Mouse (Mus musculus) heart, adult 18-20 months (tissue): Measurements from ENCODE around the gene F11r. TPM values are rescaled to one million over a fixed set of nuclear protein-coding genes. Genes with fewer than 3 reads are reported as not detected.

ENCODE experiments used
- DNase-seq, 2 experiments: peaks; one replicate each; pipeline ENCODE4 v3.0.0; 2021 to 2022; ENCODE audit warnings: mixed read lengths in 1 of 2
- long read RNA-seq, 2 experiments: library from polyadenylated mRNA; stranded (forward); transcript quantifications; one replicate each; pipeline ENCODE4 v2.0.0; 2021
- total RNA-seq, 2 experiments: library from RNA; stranded (reverse); gene quantifications; 2 replicates each; pipeline ENCODE4 v1.2.3; 2021

The F11r gene
- total RNA-seq = 10 to 100 TPM; 33.3 to 34.1 TPM
- long read RNA-seq, experiment 1, partial matches to known transcripts = 0 of 1 reads
- long read RNA-seq, experiment 1, other reads (novel, unspliced or antisense) = 1 of 1 reads
- long read RNA-seq, experiment 2, partial matches to known transcripts = 0 of 1 reads
- long read RNA-seq, experiment 2, other reads (novel, unspliced or antisense) = 1 of 1 reads

DNA sequence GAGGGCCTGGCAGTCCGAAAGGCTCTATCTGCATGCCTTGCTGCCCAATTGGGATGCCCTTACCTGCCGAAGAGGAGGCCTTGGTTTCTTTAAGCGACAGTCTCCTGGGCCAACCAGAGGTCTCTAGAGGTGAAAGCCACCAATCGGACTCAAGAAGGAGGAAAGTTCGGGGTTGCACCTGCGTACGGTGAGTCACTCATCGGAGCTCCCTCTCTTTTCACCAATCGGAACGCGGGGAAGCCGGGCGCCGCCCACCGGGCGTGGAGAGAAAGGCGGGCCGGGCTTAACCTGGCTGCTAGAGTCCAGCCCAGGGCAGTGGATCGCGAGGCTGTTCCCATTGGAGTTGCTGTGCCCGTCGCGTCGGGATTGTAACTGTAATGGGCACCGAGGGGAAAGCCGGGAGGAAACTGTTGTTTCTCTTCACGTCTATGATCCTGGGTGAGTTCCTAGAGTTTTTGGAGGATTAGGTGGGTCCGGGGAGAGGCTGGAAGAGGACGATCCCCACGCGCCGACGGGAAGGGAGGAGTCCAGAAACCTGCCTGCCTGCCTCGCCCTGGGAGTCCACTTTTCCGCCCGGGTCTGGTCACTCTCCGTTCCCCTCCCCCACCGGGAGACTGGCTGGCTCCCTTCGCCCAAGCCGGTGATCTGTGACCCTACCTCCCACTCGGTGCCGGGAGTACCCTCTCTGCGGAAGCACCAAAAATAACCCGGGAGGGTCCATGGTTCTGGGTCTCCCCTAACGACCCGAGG lies at the start of gene F11r:
Gene F11r (plus strand): TSS at position 272 of the 750 bp plus-strand sequence.
- DNase-seq = peak; percentile 89 to 90

DNA sequence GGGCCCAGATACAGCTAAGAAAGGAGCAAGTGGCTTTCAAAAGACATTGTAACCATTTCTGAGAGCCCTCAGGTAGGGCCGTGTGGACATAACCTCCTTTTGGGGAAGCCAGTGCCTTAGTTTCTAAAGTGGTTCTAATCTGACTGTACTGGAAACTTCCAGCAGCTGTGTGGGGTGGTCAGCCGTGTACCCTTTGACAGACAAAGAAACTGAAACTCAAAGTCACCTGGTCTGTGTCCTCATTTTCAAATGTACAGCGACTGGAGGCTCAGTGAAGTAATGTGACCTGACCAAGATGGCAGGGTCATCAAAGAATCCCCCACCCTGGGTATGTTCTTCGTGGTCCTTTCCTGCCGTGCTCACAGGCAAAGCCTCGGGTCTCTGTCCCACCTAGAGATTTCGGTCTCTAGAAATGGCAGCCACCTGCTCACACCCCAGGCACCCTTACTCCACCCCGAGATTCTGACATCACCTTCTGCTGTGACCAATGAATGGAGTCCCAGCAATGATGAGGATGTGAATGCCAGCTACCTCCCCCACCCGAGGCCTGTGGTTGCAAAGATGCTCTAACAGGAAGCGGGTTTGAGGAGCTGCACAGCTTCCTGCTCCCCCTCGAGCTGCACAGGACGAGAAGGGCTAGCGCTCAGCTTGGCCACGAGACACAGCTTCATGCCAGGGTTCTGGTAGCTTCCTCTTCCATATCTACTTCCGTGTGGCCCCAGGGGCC lies 48.8 kb upstream of the F11r start, which contains the start of gene Arhgap30:
Gene Arhgap30 (plus strand): TSS at position 579 of the 727 bp plus-strand sequence.
- DNase-seq = peak; percentile 34 to 87

DNA sequence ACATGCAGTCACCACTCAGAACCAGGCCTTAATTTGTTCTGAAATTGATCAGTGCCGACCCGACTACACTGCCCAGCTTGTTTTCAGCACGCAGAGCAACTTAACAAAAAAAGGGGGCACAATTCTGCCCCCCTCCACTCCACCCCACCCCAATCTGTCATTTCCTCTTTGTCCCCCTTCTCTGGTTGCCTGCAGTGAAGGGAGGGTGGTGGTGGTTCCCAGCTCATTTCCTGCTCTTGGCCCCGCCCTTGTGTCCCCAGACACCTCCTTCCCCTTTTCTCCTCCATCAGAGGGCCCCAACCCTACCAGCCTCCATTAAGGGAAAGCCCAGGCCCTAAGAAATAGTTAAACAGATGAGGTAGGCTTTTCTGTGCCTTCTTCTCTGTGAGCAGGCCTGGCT lies 47.2 kb upstream of the F11r start:
- DNase-seq = peak; percentile 24 to 79

DNA sequence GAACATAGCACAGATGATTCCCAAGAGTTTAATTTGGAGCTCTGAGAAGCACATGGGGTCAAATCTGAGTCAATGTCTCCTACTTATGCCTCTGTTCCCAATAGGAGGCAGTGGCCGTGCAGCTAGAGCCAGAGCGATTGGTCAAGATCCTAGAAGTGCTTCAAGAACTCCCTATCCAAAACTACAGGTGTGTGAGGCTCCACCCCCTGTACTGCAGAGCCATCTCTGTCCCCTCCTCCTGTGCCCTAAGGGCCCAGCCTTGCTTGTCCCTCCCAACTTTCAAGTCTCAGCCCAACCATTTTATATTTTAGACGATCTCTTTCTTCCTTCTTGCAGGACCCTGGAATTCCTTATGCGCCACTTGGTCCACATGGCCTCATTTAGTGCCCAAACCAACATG lies 35.5 kb upstream of the F11r start:
- DNase-seq = no peak

DNA sequence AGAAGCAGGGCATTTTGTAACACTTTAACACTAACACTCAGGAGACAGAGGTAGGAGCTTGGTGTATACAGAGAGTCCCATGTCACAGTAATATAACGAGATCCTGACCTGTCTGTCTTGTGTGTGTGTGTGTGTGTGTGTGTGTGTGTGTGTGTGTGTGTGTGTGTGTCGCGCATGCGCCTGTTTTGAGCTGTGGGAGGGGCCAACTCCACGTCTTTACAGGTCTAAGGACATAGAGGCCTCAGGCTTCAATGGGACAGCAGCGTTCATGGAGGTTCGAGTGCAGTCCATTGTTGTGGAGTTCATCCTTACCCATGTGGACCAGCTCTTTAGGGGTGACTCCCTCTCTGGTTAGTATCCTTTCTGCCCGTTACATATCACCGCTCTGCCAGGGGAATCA lies 34.3 kb upstream of the F11r start:
- DNase-seq = no peak

DNA sequence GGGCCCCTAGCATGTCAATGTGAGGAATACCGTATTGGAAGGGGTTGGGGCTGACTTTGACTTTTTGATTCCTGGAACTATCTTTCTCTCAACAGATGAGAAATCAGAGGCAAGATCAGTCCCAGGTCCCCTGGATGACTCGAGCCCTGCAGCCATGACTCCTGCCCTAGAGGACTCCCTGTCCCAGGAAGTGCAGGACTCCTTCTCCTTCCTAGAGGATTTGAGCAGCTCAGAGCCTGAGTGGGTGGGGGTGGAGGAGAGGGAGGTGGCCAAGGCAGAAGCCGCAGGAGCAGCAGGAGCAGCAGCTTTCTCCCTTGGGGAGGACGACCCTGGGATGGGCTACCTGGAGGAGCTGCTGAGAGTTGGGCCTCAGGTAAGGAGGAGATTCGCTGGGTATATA lies 30.1 kb upstream of the F11r start:
- DNase-seq = no peak

DNA sequence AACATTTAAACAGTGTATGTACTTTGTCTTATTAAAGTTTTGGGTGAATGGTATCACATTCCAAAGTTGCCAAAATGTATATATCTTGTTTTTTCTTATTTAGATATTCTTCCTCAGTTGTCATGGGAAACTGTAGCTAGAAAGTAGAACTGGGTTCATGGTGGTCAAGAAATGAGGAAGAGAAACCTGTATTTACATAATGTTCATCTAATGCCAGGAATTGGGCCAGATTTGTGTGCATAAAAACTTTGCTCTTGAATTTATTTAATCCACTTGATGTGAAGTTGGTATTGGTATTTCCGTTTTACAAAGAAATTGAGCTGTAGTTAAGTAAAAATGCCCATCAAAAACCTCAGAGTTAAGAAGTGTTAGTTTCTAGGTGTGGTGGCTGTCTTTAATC lies 27.1 kb upstream of the F11r start:
- no peak for DNase-seq

DNA sequence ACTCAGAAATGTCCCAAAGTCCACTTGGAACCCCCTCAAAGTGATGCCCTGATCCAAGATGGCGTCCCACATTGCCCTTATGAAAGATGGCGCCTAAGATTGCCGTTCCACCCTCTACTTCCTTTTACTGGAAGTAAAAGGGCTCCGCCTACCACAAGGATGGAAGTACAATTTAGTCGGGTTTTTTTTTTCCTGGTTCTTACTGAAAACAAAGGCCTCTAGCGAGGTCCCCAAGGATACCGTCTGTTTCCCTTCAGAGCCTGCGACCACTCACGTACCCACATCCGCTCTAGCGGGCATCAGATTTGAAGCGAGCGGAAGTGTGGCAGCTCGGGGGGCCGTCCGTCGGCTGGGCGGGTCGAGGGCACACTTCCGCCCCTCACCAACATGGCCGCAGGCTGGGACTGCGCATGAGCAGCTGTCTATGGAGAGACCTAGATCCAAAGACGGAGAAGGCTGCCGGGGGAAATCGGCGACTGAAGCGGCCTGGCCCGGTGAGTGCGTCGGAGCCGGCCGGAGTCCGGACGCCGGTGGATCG lies 26.3 kb upstream of the F11r start, which contains the start of gene Usf1:
Gene Usf1 (plus strand): TSS at position 367 of the 538 bp plus-strand sequence.
- DNase-seq = peak; percentile 96 to 97

DNA sequence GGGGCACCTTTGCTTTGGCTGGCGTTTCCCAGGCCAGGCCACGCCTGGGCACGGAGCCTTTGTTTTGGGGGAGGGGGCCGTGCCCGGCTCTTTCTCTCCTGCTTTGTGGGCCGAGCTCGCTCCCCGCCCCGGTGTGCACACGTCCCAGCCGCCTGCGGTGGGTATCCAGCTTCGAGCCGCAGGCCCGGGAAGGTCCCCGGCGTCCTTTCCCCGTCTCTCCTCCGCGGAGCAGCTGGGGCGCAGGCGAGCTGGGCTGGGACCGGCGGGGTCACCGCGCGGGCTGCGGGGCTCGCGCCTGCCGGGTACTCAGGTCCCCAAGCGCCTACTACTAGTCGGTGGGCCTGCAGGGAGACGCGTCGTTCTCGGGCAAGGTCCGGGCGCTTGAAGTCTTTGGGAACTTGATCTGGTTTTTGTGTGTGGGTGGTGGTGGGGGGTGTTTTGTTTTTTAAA lies 25.8 kb upstream of the F11r start:
- no peak for DNase-seq

DNA sequence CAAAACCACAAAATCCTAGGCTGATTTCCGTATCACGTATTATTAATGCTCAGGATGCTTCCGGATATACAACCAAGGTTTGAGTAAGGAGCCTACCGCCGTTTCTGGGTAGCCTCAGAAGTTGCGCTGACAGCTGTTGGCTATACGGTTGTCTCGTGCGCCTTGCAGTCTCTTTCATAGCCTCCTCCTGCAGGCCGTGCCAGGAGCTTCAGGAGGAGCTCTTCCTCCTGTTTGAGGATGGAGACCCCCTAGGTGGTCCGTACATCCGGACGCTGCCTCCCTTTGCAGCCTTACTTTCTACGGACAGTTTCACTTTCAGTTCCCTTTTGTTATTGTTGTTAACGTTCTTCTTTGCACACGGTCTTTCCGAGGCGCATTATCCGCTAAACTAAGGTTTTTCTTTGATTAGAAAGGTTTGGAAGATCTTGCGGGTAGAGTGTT lies 25.3 kb upstream of the F11r start:
- peak; percentile 52 to 67 for DNase-seq

DNA sequence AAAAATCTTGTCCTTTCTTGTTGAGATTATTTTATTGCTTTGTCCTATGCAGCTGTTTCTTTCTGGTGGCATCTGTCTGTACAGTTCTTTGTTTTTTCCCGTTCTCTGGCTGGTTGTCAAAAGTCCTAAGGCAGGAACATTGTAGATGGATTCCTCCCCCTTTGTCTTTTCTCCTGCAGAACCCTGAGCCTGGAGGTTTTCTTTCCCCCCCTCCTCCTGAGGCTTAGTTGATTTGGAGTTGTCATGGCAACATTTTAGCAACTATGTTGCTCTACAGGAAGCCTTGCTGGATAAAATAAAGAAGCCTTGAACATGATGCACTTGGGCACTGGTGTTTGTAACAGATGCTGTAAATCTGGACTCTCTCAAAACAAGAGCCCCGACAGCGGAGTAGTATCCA lies 24.9 kb upstream of the F11r start:
- peak; percentile 39 to 47 for DNase-seq

DNA sequence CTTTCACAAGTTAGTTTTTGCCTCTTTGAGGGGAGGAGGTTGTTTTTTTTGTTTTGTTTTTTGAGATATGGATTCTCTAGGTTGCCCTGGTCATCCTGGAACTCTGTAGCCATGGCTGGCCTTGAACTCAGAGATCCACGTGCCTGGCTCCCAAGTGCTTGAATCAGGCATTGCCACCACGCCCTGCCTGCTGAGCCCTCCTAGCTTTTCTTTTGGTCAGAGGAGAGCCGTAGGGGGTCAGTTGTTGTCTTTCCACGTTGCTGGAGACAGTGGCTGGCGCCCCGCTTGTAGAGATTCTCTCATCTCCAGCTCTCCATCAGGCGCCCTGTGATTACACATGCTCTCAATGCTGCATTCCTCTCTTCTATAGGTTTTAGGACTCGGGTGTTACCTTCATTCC lies 23.7 kb upstream of the F11r start:
- no peak for DNase-seq

DNA sequence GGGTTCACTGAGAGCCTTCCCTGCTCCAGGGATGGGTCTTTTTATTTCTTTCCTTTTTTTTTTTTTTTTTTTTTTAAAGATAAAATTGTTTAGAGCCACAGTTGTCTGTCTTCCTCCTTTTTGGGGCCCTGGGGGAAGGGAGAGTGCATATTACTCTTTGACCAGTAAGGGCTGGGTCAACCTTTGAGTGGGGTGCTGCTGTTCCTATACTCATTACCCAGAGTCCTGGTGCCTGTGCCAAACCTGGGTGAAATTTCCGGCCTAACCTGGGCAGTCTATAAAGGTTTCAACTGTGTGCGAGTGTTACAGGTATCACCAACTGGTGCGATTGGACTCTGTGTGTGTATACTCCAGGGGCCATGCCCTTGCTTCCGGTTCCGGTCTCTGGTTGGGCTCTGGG lies 18.7 kb upstream of the F11r start, which contains the start of gene Tstd1:
Gene Tstd1 (plus strand): TSS at position 213 of the 400 bp plus-strand sequence.
- no peak for DNase-seq

DNA sequence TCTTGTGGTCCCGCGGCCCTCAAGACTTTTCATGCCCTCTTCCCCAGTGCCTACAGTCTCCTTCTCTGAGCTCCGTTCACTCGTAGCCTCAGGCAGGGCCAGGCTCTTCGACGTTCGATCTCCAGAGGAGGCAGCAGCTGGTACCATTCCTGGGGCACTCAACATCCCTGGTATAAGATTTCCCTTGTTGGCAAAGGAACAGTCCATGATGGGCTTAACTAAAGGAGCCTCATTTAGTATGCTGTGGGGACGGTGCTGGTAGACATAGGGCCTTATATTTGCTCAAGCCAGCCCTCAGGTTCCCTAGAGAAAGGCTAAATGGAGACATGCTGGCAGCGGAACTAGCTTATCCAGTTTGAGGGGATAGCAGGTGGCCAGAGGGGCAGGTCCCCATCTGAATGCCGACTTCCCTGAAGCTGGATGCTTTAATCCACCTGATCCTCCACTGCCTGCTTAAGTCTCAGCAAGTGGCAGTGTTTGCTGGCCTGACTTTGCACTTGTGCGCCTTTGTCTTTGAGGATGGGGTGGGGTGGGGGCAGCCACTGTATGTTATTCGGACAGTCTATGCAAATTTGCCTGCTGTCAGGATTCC lies 17.9 kb upstream of the F11r start:
- DNase-seq = no peak

DNA sequence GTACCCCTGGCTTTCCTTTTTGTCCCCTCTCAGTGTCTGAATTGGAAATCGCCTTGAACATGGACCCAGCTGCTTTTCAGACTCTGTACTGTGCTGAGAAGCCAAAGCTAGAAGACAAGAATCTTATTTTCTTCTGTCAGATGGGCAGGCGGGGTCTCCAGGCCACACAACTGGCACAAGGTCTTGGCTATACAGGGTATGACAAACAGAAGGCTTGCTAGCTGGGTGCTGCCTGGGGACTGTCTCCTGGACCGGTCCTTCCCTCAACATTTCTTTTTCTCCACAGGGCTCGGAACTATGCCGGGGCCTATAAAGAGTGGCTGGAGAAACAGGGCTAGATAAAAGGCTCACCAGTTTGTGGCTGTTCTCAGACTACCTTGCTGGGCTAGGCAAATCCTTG lies 17.4 kb upstream of the F11r start:
- no peak for DNase-seq

DNA sequence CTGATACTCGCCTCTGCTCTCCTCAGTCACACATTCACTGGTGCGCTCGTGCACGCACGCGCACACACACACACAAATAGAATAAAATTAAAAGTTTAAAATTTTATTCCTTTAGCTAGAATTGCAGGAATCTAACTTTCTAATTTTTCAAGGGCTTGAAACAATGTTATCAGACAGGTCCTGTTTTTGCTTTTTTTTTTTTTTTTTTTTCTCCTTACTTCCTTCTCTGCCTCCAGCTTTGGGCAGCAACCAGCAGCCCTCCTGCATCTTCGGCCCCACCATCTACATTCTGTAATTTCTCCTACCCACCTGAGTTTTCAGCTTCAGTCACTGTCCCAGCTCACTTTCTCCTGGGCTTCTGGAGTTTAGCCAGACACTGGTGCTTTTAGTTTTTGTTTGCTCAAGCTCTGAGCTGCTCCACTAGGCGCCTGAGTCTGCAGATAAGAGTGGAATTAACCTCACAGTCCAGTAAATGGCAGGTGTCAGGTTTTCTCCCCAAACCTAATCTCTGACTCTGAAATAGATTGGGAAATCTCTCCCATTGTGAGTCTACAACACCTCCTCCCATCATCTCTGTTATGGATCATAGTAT lies 14.7 kb upstream of the F11r start:
- DNase-seq = no peak

DNA sequence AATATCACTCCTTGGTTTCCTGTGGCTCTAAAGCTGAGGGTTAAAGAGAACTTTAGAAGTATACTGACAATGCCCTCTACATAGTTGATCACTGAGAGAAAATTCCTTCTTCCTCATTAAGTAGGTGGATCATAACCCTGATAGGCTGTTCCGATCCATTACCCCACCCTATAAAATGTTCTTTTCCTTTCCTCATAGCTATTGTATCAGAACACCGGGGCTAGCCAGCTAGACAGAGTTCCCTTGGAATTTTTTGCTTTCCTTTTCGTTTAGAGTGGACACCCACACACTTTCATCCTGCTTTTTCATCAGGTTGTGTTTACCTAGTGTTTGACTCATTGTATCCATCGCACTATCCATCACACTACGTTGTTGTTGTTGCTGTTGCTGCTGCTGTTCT lies 12.7 kb upstream of the F11r start:
- no peak for DNase-seq

DNA sequence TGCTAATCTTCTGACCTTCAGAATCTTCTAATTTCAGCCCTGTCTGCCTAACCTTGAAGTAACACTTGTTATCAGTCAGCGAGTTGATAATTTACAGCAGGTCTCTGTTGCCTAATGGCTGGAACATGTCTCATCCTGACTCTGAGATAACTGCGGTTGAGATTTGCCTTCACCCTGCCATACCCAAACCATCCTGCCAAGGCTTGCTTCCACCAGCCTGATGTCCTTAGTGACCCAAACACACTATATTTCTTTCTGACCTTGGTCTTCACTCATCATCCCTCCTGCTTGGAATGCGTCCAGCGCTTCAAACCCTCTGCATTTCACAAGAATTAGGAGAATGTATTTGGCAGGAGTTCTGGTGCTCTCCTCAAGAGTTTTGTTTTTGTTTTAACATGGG lies 12.2 kb upstream of the F11r start:
- DNase-seq = peak; percentile 42 to 48

DNA sequence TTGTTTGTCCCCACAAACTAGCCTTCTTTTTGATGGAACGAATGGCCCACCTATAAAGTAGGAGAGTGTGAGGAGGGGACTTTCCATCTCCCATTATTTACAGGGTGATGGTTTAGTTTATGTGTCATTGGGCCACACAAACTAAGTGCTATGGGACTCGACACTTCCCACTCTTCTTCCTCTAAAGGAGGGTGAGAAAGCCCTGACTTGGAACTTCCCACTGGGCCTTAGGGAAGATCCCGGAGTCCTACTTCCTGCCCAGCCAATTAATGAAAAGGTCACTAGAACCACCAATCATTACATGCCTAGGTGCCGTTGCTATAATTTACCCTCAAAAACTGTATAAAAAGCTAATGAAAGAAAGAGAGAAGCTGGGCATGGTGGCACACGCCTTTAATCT lies 5.2 kb upstream of the F11r start:
- DNase-seq = no peak

DNA sequence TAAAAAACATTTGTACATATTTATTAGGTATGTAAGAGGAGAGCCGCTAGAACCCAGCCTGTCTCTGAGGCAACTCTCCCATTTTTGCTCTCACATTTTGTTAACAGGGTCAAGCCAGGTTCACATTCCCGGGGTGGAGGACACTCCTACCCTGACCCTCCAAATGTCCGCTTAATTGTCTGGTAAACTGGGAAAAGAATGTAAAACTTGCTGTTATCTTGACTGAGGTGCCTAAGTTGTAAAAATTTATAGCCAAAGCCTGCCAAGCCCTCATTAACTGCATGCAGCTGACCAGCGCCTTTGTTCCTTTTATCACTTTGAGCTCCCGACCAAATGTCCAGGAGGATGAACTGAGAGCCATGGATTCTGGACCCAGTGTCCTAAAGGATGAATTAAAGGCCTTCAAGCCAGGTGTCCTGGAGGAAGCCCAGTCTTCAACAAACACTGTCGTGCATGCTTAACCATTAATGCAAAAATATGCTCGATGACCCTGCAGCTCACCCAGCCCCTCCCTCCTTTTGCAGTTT lies 2.0 kb upstream of the F11r start:
- DNase-seq = no peak

DNA sequence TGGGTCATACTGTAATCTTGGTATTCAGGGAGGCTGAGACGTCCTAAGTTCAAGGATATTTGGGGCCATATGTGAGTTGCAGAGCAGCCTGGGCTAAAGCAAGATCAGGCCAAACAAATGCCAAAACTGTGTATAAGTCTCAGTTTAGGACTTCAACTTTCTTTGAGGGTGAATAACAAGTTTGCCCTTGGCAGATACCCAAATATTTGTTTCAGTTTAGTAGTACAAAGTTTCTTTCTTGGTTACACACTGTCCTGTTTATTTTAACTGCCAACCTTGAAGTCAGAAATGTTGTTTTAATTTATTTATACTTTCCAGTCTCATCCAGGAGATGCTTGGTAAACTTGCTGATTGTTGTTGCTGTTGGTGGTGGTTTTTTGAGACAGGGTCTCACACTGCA lies 1.4 kb upstream of the F11r start:
- DNase-seq = no peak
